Mouse (Mus musculus) spleen, postnatal 36 days (tissue): Measurements from ENCODE around the gene Olfr484.
"Not testable (repeated sequence)": the region's sequence is repeated elsewhere in the genome, so short reads cannot be mapped to it uniquely, and the experiment has no call there.

Experiments
- DNase-seq, 2 experiments: peaks; one replicate each; pipeline ENCODE4 v3.0.0; 2022; ENCODE audit warnings: low spot score in 2 of 2, mixed read lengths in 1 of 2

Olfr484 gene

DNA sequence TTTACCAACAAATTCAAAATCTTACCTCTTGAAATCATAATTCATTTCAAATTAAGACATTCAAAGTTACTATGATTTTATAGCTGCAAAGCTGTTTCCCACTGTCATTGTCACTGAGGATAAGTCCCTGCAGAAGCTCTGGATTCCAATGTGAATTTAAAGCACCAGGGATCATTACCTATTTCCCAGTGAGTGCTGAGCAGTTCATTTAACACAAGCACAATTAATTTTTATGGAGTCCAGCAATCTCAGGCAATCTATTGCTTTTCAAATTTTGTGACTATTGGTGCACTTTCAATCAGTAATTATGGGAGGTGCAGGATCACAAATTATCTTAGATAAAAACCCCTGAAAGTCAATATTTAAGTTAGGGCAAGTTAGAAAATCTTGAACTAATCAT is at the start of gene Olfr484:
Gene Olfr484 (minus strand): TSS at position 101 of the 400 bp plus-strand sequence.
- no peak for DNase-seq

DNA sequence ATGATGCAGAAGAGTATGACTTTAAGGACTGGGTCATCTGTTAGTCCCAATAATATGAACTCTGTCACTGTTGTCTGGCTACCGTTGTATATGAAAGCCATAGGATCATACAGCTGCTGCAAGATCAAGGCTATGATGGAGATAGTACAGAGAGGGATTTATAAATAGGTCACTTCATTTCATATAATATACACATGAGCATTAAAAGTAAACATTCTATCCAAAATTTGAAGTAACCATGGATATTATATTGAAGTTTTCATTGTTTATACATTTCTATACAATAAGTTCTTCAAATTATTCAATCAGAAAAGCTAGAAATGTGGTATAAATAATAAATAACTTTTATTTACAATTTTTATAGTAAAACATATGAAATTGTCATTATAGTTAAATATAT is 45.4 kb upstream of the Olfr484 start, which contains the start of gene Olfr486:
Gene Olfr486 (minus strand): TSS at position 101 of the 400 bp plus-strand sequence.
- DNase-seq = not testable (repeated sequence)

DNA sequence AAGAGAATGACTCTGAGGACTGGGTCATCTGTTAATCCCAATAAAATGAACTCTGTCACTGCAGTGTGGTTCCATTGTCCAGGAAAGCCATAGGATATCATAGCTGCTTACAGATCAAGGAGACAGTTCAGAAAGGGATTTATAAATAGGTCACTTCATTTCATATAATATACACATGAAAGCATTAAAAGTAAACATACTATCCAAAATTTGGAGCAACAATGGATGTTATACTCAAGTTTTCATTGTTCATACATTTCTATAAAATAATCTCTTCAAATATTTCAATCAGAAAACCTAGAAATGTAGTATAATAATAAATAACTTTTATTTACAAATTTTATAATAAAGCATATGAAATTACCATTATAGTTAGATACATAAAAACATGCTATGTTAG is 32.5 kb upstream of the Olfr484 start, which contains the start of gene Olfr485:
Gene Olfr485 (minus strand): TSS at position 101 of the 400 bp plus-strand sequence.
- no peak for DNase-seq

DNA sequence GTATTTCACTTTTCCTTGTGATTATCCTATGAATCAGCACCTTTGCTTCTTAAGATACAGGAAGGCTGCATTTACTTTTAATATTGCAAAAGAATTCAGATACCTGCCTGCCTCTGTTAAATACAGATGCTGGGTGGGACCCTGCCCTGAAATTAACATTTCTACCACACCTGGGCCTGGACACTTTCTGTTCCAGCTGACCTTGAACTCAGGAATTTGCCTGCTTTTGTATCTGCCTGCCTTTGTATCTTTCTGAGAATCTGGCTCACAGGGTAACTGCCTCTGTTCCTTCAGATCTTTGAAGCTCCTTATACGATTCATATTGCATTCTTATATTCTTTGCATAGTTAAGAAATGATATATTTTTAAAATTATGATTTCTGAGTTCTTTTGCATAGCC is 5.8 kb downstream of the Olfr484 start:
- DNase-seq = no peak

DNA sequence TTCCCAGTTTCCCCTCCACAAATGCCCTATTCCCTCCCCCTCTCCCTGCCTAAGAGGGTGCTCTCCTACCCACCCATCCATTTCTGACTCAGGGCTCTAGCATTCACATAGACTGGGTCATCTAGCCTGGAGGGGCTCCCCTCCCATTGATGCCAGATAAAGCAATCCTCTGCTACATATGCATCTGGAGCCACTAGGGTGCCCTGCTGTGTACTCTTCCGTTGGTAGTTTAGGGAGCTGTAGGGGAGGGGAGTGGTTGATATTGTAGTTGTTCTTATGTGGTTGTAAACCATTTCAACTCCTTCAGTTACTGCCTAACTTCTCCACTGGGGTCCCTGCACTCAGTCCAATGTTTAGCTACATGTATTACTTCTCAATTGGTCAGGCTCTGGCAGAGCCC is 6.6 kb downstream of the Olfr484 start:
- DNase-seq = no peak

DNA sequence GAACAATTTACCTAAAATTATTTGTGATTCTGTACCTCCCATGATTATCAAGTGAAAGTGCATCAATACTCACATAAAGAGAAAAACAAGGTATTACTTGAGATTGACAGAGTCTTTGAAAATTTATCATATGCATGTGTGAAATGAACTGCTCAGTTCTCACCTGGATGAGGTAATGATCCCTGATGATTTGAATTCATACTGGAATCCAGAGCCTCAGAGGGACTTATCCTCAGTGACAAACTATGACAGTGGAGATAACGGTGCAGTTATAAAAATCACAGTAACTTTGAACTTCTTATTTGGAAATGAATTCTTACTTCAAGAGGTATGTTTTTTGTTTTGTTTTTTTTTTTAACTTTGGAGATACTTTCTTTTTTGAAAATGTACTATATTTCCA is 26.7 kb downstream of the Olfr484 start, which contains the start of gene Olfr483:
Gene Olfr483 (plus strand): TSS at position 301 of the 400 bp plus-strand sequence.
- no peak for DNase-seq

DNA sequence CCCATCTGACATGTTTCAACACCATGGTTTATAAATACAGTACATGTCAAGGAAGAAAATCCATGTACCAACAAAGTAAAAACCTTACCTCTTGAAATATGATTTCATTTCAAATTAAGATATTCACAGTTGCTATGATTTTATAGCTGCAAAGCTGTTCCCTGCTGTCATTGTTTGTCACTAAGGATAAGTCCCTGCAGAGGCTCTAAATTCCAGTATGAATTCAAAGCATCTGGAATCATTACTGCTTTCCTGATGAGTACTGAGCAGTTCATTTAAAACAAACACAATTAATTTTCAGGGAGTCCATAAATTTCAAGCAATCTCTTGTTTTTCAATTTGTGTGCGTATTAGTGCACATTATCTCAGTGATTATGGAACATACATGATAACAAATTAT is 29.8 kb downstream of the Olfr484 start, which contains the start of gene Olfr482:
Gene Olfr482 (minus strand): TSS at position 101 of the 400 bp plus-strand sequence.
- DNase-seq = no peak

DNA sequence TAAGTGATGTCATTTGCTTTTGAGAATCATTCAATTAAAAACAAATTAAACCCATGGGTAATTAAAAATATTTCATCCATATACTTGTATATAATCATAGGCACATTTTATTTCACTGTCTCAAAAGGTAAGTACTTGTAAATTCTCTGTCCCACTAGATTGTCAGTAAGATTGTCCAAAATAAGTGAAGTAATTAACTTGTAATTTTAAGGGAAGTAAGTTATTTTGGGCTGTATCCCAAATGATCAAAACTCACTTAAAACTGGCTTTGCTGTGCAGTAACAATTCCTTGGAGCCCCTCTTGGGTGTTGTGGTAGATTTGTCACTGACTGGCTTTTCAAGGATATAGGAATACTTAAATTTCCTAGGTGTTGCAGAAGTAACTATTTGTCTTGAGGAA is 47.7 kb downstream of the Olfr484 start, which contains the start of gene Olfr481:
Gene Olfr481 (plus strand): TSS at position 301 of the 400 bp plus-strand sequence.
- DNase-seq = no peak
